Mouse (Mus musculus): ENCODE results near the gene Myo5a. TPM values are rescaled to one million over a fixed set of nuclear protein-coding genes. Genes with fewer than 3 reads are reported as not detected.

Myo5a gene
- polyA plus RNA-seq, 1 experiment from 2014 or later = 38.7 TPM

DNA sequence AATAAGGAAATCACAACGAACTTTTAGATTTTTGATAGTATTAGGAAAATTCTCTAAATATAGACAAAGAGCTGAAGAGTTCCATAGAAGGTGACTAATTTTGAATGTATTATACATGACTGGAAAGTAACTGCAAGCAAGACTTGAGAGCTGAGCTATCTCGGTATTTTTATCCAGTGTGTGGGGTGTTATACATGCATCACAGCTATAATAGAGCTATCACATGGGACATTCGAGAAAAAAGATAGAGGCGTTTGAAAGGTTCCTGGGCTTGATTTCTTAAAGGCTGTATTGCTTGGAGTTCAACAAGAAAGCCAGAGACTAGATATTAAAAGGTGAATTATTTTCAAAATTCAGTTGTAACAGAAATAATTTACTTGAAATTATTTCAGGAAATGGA lies 19.0 kb upstream of the Myo5a start:
- no peak overlapping the region for H3K27ac ChIP-seq (ENCODE audit: low read depth, low read length)
- ATAC-seq (ENCODE audit: low FRiP score) (no peak), DNase-seq (ENCODE audit: low spot score) (no peak)
- no peaks in the 10 kb centered on the region for H3K36me3 ChIP-seq (ENCODE audit: control insufficient read depth, insufficient read depth, low read length)
- no peak overlapping the region for H3K4me2 ChIP-seq (replicated peaks; ENCODE audit: low read depth, low read length)
- H3K4me3 ChIP-seq (ENCODE audit: low read depth, low read length) = no peak overlapping the region
- H3K4me1 ChIP-seq (replicated peaks; ENCODE audit: control insufficient read depth, insufficient read depth, low read length) = no peaks in the 10 kb centered on the region
- H3K9ac ChIP-seq (ENCODE audit: low read depth, low read length) = no peak overlapping the region
- no peaks in the 10 kb centered on the region for H3K9me3 ChIP-seq (ENCODE audit: control insufficient read depth, low read length)
- no peaks in the 10 kb centered on the region for H3K27me3 ChIP-seq (ENCODE audit: control insufficient read depth, insufficient read depth, low read length)
- 89% methylated on average over 4 of the region's 4 CpGs for WGBS

DNA sequence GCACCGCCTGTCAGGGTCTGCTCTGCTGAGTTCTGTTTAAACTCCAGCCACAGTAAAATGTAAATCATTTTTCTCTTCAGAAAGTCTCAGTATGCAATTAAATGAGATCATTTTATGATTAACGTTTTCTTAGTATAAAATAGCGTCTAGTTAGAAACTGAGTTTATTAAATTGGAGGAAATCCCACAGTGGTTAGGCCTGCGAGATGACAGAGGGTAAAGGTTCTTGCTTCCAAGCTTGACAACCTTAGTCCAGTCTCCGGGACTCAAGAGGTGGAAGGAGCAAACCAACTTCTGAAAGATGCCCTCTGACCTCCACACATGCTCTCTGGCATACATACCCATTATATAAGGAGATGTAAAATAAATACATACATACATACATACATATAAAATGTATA lies 15.8 kb upstream of the Myo5a start:
- DNase-seq (ENCODE audit: low spot score) = no peak
- Histone ChIP-seq H3K9ac (ENCODE audit: low read depth, low read length) (no peak overlapping the region), H3K4me3 (ENCODE audit: low read depth, low read length) (no peak overlapping the region), H3K4me2 (replicated peaks; ENCODE audit: low read depth, low read length) (no peak overlapping the region), H3K36me3 (ENCODE audit: control insufficient read depth, insufficient read depth, low read length) (no peaks in the 10 kb centered on the region), H3K9me3 (ENCODE audit: control insufficient read depth, low read length) (no peaks in the 10 kb centered on the region), H3K27me3 (ENCODE audit: control insufficient read depth, insufficient read depth, low read length) (no peaks in the 10 kb centered on the region), H3K27ac (ENCODE audit: low read depth, low read length) (no peak overlapping the region), H3K4me1 (replicated peaks; ENCODE audit: control insufficient read depth, insufficient read depth, low read length) (no peaks in the 10 kb centered on the region)
- no peak for ATAC-seq (ENCODE audit: low FRiP score)
- WGBS = 96% methylated on average over 5 of the region's 5 CpGs

- Histone ChIP-seq H3K4me1 (replicated peaks; ENCODE audit: control insufficient read depth, insufficient read depth, low read length) (no peaks in the 10 kb centered on the region), H3K4me3 (ENCODE audit: low read depth, low read length) (no peak overlapping the region), H3K27me3 (ENCODE audit: control insufficient read depth, insufficient read depth, low read length) (no peaks in the 10 kb centered on the region), H3K4me2 (replicated peaks; ENCODE audit: low read depth, low read length) (no peak overlapping the region), H3K27ac (ENCODE audit: low read depth, low read length) (no peak overlapping the region), H3K9ac (ENCODE audit: low read depth, low read length) (no peak overlapping the region), H3K9me3 (ENCODE audit: control insufficient read depth, low read length) (no peaks in the 10 kb centered on the region), H3K36me3 (ENCODE audit: control insufficient read depth, insufficient read depth, low read length) (no peaks in the 10 kb centered on the region)
- DNase-seq (ENCODE audit: low spot score) = no peak
- no peak for ATAC-seq (ENCODE audit: low FRiP score)
- 81% methylated on average over 9 of the region's 9 CpGs for WGBS
Observed at GRCm38 (mm10) chr9:75064678-75065331, 6.0 kb upstream of the Myo5a start.

DNA sequence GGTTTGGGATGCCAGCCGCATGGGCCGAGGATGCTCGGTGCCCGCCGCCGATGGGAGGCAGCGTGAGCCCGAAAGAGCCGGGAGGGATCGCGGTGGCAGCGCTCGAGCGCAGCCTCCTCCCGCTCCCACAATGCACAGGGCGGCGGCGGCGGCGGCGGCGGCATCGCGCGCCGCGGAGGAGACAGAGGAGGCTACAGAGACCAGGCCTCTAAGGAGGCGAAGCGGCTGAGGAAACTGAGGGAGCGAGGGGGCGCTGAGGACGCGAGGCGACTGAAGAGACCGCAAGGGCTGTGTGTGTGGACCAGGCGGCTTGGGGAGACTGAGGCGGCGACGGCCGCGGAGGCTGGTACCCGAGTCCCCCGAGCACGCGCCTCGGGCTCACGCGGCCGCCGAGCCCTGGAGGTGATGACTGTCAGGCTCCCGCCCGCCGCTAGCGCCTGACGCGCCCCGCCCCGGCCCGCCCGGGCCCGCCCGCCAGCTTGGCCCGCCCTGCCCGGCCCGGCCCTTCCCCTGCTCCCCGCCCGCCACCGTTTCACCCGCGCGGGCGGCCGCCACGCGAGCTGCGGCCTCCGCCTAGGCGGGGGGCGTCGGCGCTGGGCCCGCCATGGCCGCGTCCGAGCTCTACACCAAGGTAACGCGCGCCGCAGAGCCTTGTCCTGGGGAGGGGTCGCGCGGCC lies 352 bp downstream of the Myo5a start:
- H3K27ac ChIP-seq (ENCODE audit: low read depth, low read length) = peak overlapping the region; percentile 95
- H3K27me3 ChIP-seq (ENCODE audit: control insufficient read depth, insufficient read depth, low read length) = no peaks in the 10 kb centered on the region
- peak overlapping the region; percentile 86 for H3K4me3 ChIP-seq (ENCODE audit: low read depth, low read length)
- DNase-seq (ENCODE audit: low spot score) = peak; percentile 90
- no peaks in the 10 kb centered on the region for H3K4me1 ChIP-seq (replicated peaks; ENCODE audit: control insufficient read depth, insufficient read depth, low read length)
- H3K9ac ChIP-seq (ENCODE audit: low read depth, low read length) = peak overlapping the region; percentile 93
- 1% methylated on average over 40 of the region's 92 CpGs for WGBS
- H3K36me3 ChIP-seq (ENCODE audit: control insufficient read depth, insufficient read depth, low read length) = no peaks in the 10 kb centered on the region
- no peaks in the 10 kb centered on the region for H3K9me3 ChIP-seq (ENCODE audit: control insufficient read depth, low read length)
- ATAC-seq (ENCODE audit: low FRiP score) = peak; percentile 96
- peak overlapping the region; percentile 77 for H3K4me2 ChIP-seq (replicated peaks; ENCODE audit: low read depth, low read length)

DNA sequence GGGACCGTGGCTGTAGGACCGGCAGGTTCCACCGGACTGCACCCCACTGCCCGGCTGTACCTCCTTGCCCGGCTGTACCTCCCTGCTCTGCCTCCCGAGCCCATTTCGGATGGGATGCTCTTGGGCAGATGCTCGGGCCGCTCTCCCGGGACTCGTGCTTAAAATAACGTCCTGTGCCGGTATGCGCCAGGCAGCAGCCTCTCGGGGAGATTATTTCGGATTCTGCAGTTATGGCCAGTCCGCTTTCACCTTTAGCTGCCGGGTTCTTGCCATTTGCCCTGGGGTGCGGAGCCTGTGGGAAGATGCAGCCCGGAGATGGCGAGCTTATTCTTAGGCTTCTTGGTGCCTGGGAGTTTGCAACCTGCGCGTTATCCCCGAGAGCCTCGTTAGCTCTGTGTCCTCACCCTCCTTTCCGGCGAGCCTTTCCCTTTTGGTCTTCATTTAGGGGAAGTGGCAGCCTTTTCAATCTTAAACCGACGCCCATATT lies 934 bp downstream of the Myo5a start:
- Histone ChIP-seq H3K36me3 (ENCODE audit: control insufficient read depth, insufficient read depth, low read length) (no peaks in the 10 kb centered on the region), H3K4me3 (ENCODE audit: low read depth, low read length) (peak overlapping the region; percentile 86), H3K9ac (ENCODE audit: low read depth, low read length) (peak overlapping the region; percentile 93), H3K27me3 (ENCODE audit: control insufficient read depth, insufficient read depth, low read length) (no peaks in the 10 kb centered on the region), H3K4me1 (replicated peaks; ENCODE audit: control insufficient read depth, insufficient read depth, low read length) (no peaks in the 10 kb centered on the region), H3K27ac (ENCODE audit: low read depth, low read length) (peak overlapping the region; percentile 95), H3K4me2 (replicated peaks; ENCODE audit: low read depth, low read length) (peak overlapping the region; percentile 77), H3K9me3 (ENCODE audit: control insufficient read depth, low read length) (no peaks in the 10 kb centered on the region)
- under 1% methylated on average over 29 of the region's 29 CpGs for WGBS
- peak; percentile 23 for ATAC-seq (ENCODE audit: low FRiP score)
- DNase-seq (ENCODE audit: low spot score) = peak; percentile 73

DNA sequence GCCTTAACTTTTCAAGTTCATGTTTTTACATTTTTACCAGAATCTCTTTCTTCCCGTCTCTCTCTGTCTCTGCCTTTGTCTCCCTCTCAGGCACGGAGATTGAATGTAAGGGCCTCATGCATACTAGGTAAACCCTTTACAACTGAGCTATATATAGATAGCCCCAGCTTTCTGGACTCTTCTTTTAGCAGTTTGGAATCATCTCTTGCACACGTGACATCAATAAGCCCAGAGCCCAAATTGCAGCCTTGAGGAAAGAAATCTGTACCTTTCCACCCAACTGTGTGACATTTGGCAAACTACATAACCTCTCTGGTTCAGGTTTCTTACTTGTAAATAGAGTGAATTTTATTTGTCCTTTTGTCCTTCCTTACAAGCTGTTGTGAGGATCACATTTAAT lies 1.5 kb downstream of the Myo5a start:
- Histone ChIP-seq H3K4me2 (replicated peaks; ENCODE audit: low read depth, low read length) (peak overlapping the region; percentile 77), H3K9me3 (ENCODE audit: control insufficient read depth, low read length) (no peaks in the 10 kb centered on the region), H3K9ac (ENCODE audit: low read depth, low read length) (no peak overlapping the region), H3K4me3 (ENCODE audit: low read depth, low read length) (peak overlapping the region; percentile 86), H3K27me3 (ENCODE audit: control insufficient read depth, insufficient read depth, low read length) (no peaks in the 10 kb centered on the region), H3K4me1 (replicated peaks; ENCODE audit: control insufficient read depth, insufficient read depth, low read length) (no peaks in the 10 kb centered on the region), H3K36me3 (ENCODE audit: control insufficient read depth, insufficient read depth, low read length) (no peaks in the 10 kb centered on the region), H3K27ac (ENCODE audit: low read depth, low read length) (no peak overlapping the region)
- ATAC-seq (ENCODE audit: low FRiP score) = no peak
- DNase-seq (ENCODE audit: low spot score) = peak; percentile 17
- 10% methylated on average over 3 of the region's 3 CpGs for WGBS

DNA sequence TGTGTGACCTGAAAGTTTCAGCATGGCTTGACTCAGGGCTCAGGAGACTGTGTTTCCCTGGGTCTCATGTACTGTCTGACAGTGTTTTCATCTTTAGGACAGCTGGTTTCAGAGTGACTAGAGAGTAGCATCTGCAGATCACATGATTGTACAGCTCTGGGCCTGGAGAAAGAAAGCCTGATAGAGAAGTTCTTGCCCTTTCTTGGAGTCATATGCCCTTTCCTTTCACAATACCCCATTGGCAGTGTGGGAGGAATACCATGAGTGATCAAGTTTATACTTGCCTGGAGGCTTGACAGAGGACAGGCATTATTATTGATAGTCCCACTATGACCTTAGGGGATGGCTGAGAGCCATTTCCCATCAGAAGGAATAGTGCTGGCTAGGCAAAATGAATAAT lies 6.4 kb downstream of the Myo5a start:
- Histone ChIP-seq H3K4me2 (replicated peaks; ENCODE audit: low read depth, low read length) (no peak overlapping the region), H3K9me3 (ENCODE audit: control insufficient read depth, low read length) (no peaks in the 10 kb centered on the region), H3K4me3 (ENCODE audit: low read depth, low read length) (no peak overlapping the region), H3K9ac (ENCODE audit: low read depth, low read length) (no peak overlapping the region), H3K27ac (ENCODE audit: low read depth, low read length) (no peak overlapping the region), H3K27me3 (ENCODE audit: control insufficient read depth, insufficient read depth, low read length) (no peaks in the 10 kb centered on the region), H3K36me3 (ENCODE audit: control insufficient read depth, insufficient read depth, low read length) (no peaks in the 10 kb centered on the region), H3K4me1 (replicated peaks; ENCODE audit: control insufficient read depth, insufficient read depth, low read length) (no peaks in the 10 kb centered on the region)
- ATAC-seq (ENCODE audit: low FRiP score) (no peak), DNase-seq (ENCODE audit: low spot score) (peak; percentile 15)

DNA sequence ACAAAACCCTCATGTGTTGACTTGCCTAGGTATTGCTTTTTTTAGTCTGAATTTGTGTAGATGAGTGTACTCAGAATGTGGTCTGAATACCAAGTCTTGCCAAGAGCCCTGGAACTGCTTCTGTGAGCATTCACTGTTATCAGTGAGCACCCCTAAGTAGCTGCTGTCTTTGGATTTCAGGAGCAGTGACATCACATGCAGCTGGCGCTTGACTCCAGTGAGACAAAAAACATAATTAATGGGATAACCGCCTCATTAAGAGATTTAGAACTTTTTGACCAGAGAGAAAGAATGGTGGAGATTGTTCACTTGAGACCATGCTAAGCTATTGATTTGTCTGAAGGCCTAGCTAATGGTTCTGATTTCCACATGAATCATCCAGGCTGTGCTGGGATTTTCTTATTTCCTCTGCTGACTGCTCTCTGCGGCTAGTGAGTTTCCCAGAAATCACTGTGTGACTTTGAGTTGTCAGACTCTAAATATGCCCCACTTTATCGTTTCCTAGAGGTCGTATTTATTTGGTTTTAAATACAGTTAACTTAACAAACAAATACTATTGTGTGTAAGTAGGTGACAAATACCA lies 14.5 kb downstream of the Myo5a start:
- Histone ChIP-seq H3K27ac (ENCODE audit: low read depth, low read length) (no peak overlapping the region), H3K27me3 (ENCODE audit: control insufficient read depth, insufficient read depth, low read length) (no peaks in the 10 kb centered on the region), H3K36me3 (ENCODE audit: control insufficient read depth, insufficient read depth, low read length) (no peaks in the 10 kb centered on the region), H3K4me3 (ENCODE audit: low read depth, low read length) (no peak overlapping the region), H3K4me1 (replicated peaks; ENCODE audit: control insufficient read depth, insufficient read depth, low read length) (no peaks in the 10 kb centered on the region), H3K9ac (ENCODE audit: low read depth, low read length) (no peak overlapping the region), H3K4me2 (replicated peaks; ENCODE audit: low read depth, low read length) (no peak overlapping the region), H3K9me3 (ENCODE audit: control insufficient read depth, low read length) (no peaks in the 10 kb centered on the region)
- no peak; the same call in 1 of the 2 replicates for ATAC-seq (ENCODE audit: low FRiP score)
- WGBS = 76% methylated on average over 5 of the region's 5 CpGs
- no peak for DNase-seq (ENCODE audit: low spot score)

GRCm38 (mm10) chr9:75087823-75088222 lies 17.0 kb downstream of the Myo5a start:
- H3K4me3 ChIP-seq (ENCODE audit: low read depth, low read length) = no peak overlapping the region
- no peaks in the 10 kb centered on the region for H3K27me3 ChIP-seq (ENCODE audit: control insufficient read depth, insufficient read depth, low read length)
- no peak overlapping the region for H3K4me2 ChIP-seq (replicated peaks; ENCODE audit: low read depth, low read length)
- no peak for DNase-seq (ENCODE audit: low spot score)
- WGBS = 91% methylated on average over 2 of the region's 2 CpGs
- no peaks in the 10 kb centered on the region for H3K36me3 ChIP-seq (ENCODE audit: control insufficient read depth, insufficient read depth, low read length)
- H3K4me1 ChIP-seq (replicated peaks; ENCODE audit: control insufficient read depth, insufficient read depth, low read length) = no peaks in the 10 kb centered on the region
- no peak for ATAC-seq (ENCODE audit: low FRiP score)
- no peak overlapping the region for H3K27ac ChIP-seq (ENCODE audit: low read depth, low read length)
- H3K9me3 ChIP-seq (ENCODE audit: control insufficient read depth, low read length) = no peaks in the 10 kb centered on the region
- H3K9ac ChIP-seq (ENCODE audit: low read depth, low read length) = no peak overlapping the region

All from hindbrain, embryonic 11.5 days (tissue).